Mouse (Mus musculus): ENCODE data around the gene Ctsll3. TPM values are rescaled to one million over a fixed set of nuclear protein-coding genes. Genes with fewer than 3 reads are reported as not detected.

The Ctsll3 gene
- total and polyA plus RNA-seq, 3 experiments: not detected

- TF ChIP-seq GATA1 (IDR thresholded peaks at IDR 0.05; ENCODE audit: borderline replicate concordance, low read length): no peak
- no peak for TF ChIP-seq POLR2AphosphoS5 (IDR thresholded peaks at IDR 0.05; ENCODE audit: insufficient replicate concordance, low read depth, low read length)
- no peak for TF ChIP-seq GATA2 (IDR thresholded peaks at IDR 0.05; ENCODE audit: borderline replicate concordance, low read depth, low read length)
- no peak for TF ChIP-seq TAL1 (conservative IDR thresholded peaks at IDR 0.05; ENCODE audit: low read depth, low read length)
- no peak for TF ChIP-seq CTCF (IDR thresholded peaks at IDR 0.05; ENCODE audit: low read depth, low read length)
- DNase-seq (ENCODE audit: low spot score) (no peak), ATAC-seq (ENCODE audit: extremely low read depth, insufficient number of reproducible peaks, low FRiP score, poor library complexity, severe bottlenecking) (no peak)
- Histone ChIP-seq H3K9me3 (replicated peaks) (peaks cover 18% of the 10 kb centered on the region), H3K4me1 (ENCODE audit: insufficient read depth, low read depth, low read length) (no peaks in the 10 kb centered on the region), H3K4me3 (ENCODE audit: low read depth, low read length) (no peak overlapping the region), H3K27me3 (ENCODE audit: insufficient read depth, low read length) (no peaks in the 10 kb centered on the region), H3K36me3 (replicated peaks) (no peaks in the 10 kb centered on the region)
Measured at GRCm38 (mm10) chr13:60820486-60821175, 18.0 kb upstream of the Ctsll3 start.

GRCm38 (mm10) chr13:60819469-60819868 is 16.8 kb upstream of the Ctsll3 start:
- no peaks in the 10 kb centered on the region for H3K27me3 ChIP-seq (ENCODE audit: insufficient read depth, low read length)

GRCm38 (mm10) chr13:60813722-60814121 is 11.1 kb upstream of the Ctsll3 start:
- Histone ChIP-seq H3K4me1 (ENCODE audit: insufficient read depth, low read depth, low read length) (no peaks in the 10 kb centered on the region), H3K4me3 (ENCODE audit: low read depth, low read length) (no peak overlapping the region), H3K9me3 (replicated peaks) (peaks cover 21% of the 10 kb centered on the region), H3K36me3 (replicated peaks) (no peaks in the 10 kb centered on the region), H3K27me3 (ENCODE audit: insufficient read depth, low read length) (no peaks in the 10 kb centered on the region)
- DNase-seq (ENCODE audit: low spot score) (no peak), ATAC-seq (ENCODE audit: extremely low read depth, insufficient number of reproducible peaks, low FRiP score, poor library complexity, severe bottlenecking) (no peak)
- TF ChIP-seq CTCF (IDR thresholded peaks at IDR 0.05; ENCODE audit: low read depth, low read length): no peak
- TF ChIP-seq GATA1 (IDR thresholded peaks at IDR 0.05; ENCODE audit: borderline replicate concordance, low read length): no peak
- no peak for TF ChIP-seq POLR2AphosphoS5 (IDR thresholded peaks at IDR 0.05; ENCODE audit: insufficient replicate concordance, low read depth, low read length)
- no peak for TF ChIP-seq TAL1 (conservative IDR thresholded peaks at IDR 0.05; ENCODE audit: low read depth, low read length)
- TF ChIP-seq GATA2 (IDR thresholded peaks at IDR 0.05; ENCODE audit: borderline replicate concordance, low read depth, low read length): no peak

More at GRCm38 (mm10) chr13:60819469-60819868, 16.8 kb upstream of the Ctsll3 start:
- Histone ChIP-seq H3K9me3 (replicated peaks) (peaks cover 19% of the 10 kb centered on the region), H3K36me3 (replicated peaks) (no peaks in the 10 kb centered on the region), H3K4me3 (ENCODE audit: low read depth, low read length) (no peak overlapping the region), H3K4me1 (ENCODE audit: insufficient read depth, low read depth, low read length) (no peaks in the 10 kb centered on the region)
- TF ChIP-seq GATA1 (IDR thresholded peaks at IDR 0.05; ENCODE audit: borderline replicate concordance, low read length) (no peak), TAL1 (conservative IDR thresholded peaks at IDR 0.05; ENCODE audit: low read depth, low read length) (no peak)
- no peak for ATAC-seq (ENCODE audit: extremely low read depth, insufficient number of reproducible peaks, low FRiP score, poor library complexity, severe bottlenecking)
- no peak for DNase-seq (ENCODE audit: low spot score)

- no peak for TF ChIP-seq GATA2 (IDR thresholded peaks at IDR 0.05; ENCODE audit: borderline replicate concordance, low read depth, low read length)
- no peak for TF ChIP-seq CTCF (IDR thresholded peaks at IDR 0.05; ENCODE audit: low read depth, low read length)
- H3K9me3 ChIP-seq (replicated peaks): peaks cover 21% of the 10 kb centered on the region
- ATAC-seq (ENCODE audit: extremely low read depth, insufficient number of reproducible peaks, low FRiP score, poor library complexity, severe bottlenecking) (no peak), DNase-seq (ENCODE audit: low spot score) (no peak)
- no peak overlapping the region for H3K4me3 ChIP-seq (ENCODE audit: low read depth, low read length)
- no peaks in the 10 kb centered on the region for H3K4me1 ChIP-seq (ENCODE audit: insufficient read depth, low read depth, low read length)
- H3K36me3 ChIP-seq (replicated peaks): no peaks in the 10 kb centered on the region
- H3K27me3 ChIP-seq (ENCODE audit: insufficient read depth, low read length): no peaks in the 10 kb centered on the region
Measured at GRCm38 (mm10) chr13:60812768-60813167, 10.1 kb upstream of the Ctsll3 start.

- Histone ChIP-seq H3K4me3 (ENCODE audit: low read depth, low read length) (no peak overlapping the region), H3K9me3 (replicated peaks) (peaks cover 23% of the 10 kb centered on the region), H3K36me3 (replicated peaks) (no peaks in the 10 kb centered on the region), H3K27me3 (ENCODE audit: insufficient read depth, low read length) (no peaks in the 10 kb centered on the region), H3K4me1 (ENCODE audit: insufficient read depth, low read depth, low read length) (no peaks in the 10 kb centered on the region)
- ATAC-seq (ENCODE audit: extremely low read depth, insufficient number of reproducible peaks, low FRiP score, poor library complexity, severe bottlenecking) (no peak), DNase-seq (ENCODE audit: low spot score) (no peak)
- TF ChIP-seq TAL1 (conservative IDR thresholded peaks at IDR 0.05; ENCODE audit: low read depth, low read length) (no peak), CTCF (IDR thresholded peaks at IDR 0.05; ENCODE audit: low read depth, low read length) (no peak), POLR2AphosphoS5 (IDR thresholded peaks at IDR 0.05; ENCODE audit: insufficient replicate concordance, low read depth, low read length) (no peak), GATA2 (IDR thresholded peaks at IDR 0.05; ENCODE audit: borderline replicate concordance, low read depth, low read length) (no peak), GATA1 (IDR thresholded peaks at IDR 0.05; ENCODE audit: borderline replicate concordance, low read length) (no peak)
Measured at GRCm38 (mm10) chr13:60809690-60810089, 7.0 kb upstream of the Ctsll3 start.

- H3K4me3 ChIP-seq (ENCODE audit: low read depth, low read length): no peak overlapping the region
- DNase-seq (ENCODE audit: low spot score) (no peak), ATAC-seq (ENCODE audit: extremely low read depth, insufficient number of reproducible peaks, low FRiP score, poor library complexity, severe bottlenecking) (no peak)
- TF ChIP-seq TAL1 (conservative IDR thresholded peaks at IDR 0.05; ENCODE audit: low read depth, low read length) (no peak), CTCF (IDR thresholded peaks at IDR 0.05; ENCODE audit: low read depth, low read length) (no peak), POLR2AphosphoS5 (IDR thresholded peaks at IDR 0.05; ENCODE audit: insufficient replicate concordance, low read depth, low read length) (no peak), GATA2 (IDR thresholded peaks at IDR 0.05; ENCODE audit: borderline replicate concordance, low read depth, low read length) (no peak), GATA1 (IDR thresholded peaks at IDR 0.05; ENCODE audit: borderline replicate concordance, low read length) (no peak)
- no peaks in the 10 kb centered on the region for H3K4me1 ChIP-seq (ENCODE audit: insufficient read depth, low read depth, low read length)
- peaks cover 28% of the 10 kb centered on the region for H3K9me3 ChIP-seq (replicated peaks)
- no peaks in the 10 kb centered on the region for H3K36me3 ChIP-seq (replicated peaks)
- no peaks in the 10 kb centered on the region for H3K27me3 ChIP-seq (ENCODE audit: insufficient read depth, low read length)
Measured at GRCm38 (mm10) chr13:60789466-60789865, 13.2 kb downstream of the Ctsll3 start.

All from G1E (cell line).